Mouse (Mus musculus) stomach, embryonic 16.5 days (tissue): ENCODE results near the gene Olfr1224-ps1. TPM values are rescaled to one million over a fixed set of nuclear protein-coding genes. Genes with fewer than 3 reads are reported as not detected.

ENCODE experiments used
- ATAC-seq: fragments of 200-750 bp; cut with Nextera tagmentation; 2 replicates; pipeline ENCODE4 v1.8.0; 2017; ENCODE audit warnings: moderate number of reproducible peaks, moderate TSS enrichment; ENCODE audit not compliant: insufficient read depth, low FRiP score
- H3K27ac ChIP-seq: fragments of 300-500 bp; sonication (generic); 2 replicates; pipeline ENCODE4 v1.5.1; 2014; ENCODE audit warnings: low read length
- H3K27me3 ChIP-seq: fragments of 300-500 bp; sonication (generic); 2 replicates; pipeline ENCODE4 v1.6.1; 2014; ENCODE audit warnings: low read length, control low read depth, mixed read lengths; ENCODE audit not compliant: control insufficient read depth, insufficient read depth
- H3K36me3 ChIP-seq: fragments of 300-500 bp; sonication (generic); 2 replicates; pipeline ENCODE4 v1.6.1; 2014; ENCODE audit warnings: low read length; ENCODE audit not compliant: control insufficient read depth, insufficient read depth
- H3K4me1 ChIP-seq: fragments of 300-500 bp; sonication (generic); 2 replicates; pipeline ENCODE4 v1.6.1; 2014; ENCODE audit warnings: low read length, control low read depth, mixed read lengths; ENCODE audit not compliant: control insufficient read depth, insufficient read depth
- H3K4me2 ChIP-seq: fragments of 300-500 bp; sonication (generic); 2 replicates; pipeline ENCODE4 v1.6.1; 2014; ENCODE audit warnings: low read depth, low read length, mixed read lengths
- H3K4me3 ChIP-seq: fragments of 300-500 bp; sonication (generic); replicated peaks from 2 replicates; pipeline ENCODE4 v1.5.1; 2014; ENCODE audit warnings: mild to moderate bottlenecking, low read length
- H3K9ac ChIP-seq: fragments of 300-500 bp; sonication (generic); 2 replicates; pipeline ENCODE4 v1.6.1; 2014; ENCODE audit warnings: low read length
- H3K9me3 ChIP-seq: fragments of 300-500 bp; sonication (generic); replicated peaks from 2 replicates; pipeline ENCODE4 v1.6.1; 2016; ENCODE audit warnings: low read length, control low read depth; ENCODE audit not compliant: control insufficient read depth
- polyA plus RNA-seq: library from polyadenylated mRNA; unstranded; fragments of >200 nt; fragmentation: Nextera tagmentation; extraction: Ambion mirVana; gene quantifications from 2 replicates; pipeline ENCODE4 v1.2.1, GENCODE M21; 2015

The Olfr1224-ps1 gene
- polyA plus RNA-seq, 1 experiment from 2014 or later, result not detected

GRCm38 (mm10) chr2:89105651-89106050 lies 58.2 kb downstream of the Olfr1224-ps1 start:
- Histone ChIP-seq H3K9ac (no peak overlapping the region), H3K4me2 (no peak overlapping the region), H3K9me3 (no peaks in the 10 kb centered on the region), H3K27ac (no peak overlapping the region), H3K36me3 (no peaks in the 10 kb centered on the region), H3K4me3 (no peak overlapping the region), H3K27me3 (no peaks in the 10 kb centered on the region), H3K4me1 (no peaks in the 10 kb centered on the region)
- ATAC-seq, result no peak

Other genes starting within 250 kb of the Olfr1224-ps1 start
- gene Olfr1209, start 248.9 kb downstream of the Olfr1224-ps1 start, polyA plus RNA-seq, result not detected in 2 replicates
- gene Olfr1211, start 226.0 kb downstream of the Olfr1224-ps1 start, polyA plus RNA-seq, result not detected in 2 replicates
- gene Olfr1212, start 210.1 kb downstream of the Olfr1224-ps1 start, polyA plus RNA-seq, result not detected in 2 replicates
- not detected in 2 replicates for gene Gm13762, start 183.8 kb downstream of the Olfr1224-ps1 start, polyA plus RNA-seq
- gene Olfr1214, start 171.4 kb downstream of the Olfr1224-ps1 start, polyA plus RNA-seq, result not detected in 2 replicates
- not detected in 2 replicates for gene Olfr1215, start 157.1 kb downstream of the Olfr1224-ps1 start, polyA plus RNA-seq
- not detected in 2 replicates for gene Olfr1216, start 145.8 kb downstream of the Olfr1224-ps1 start, polyA plus RNA-seq
- gene Olfr1217, start 132.0 kb downstream of the Olfr1224-ps1 start, polyA plus RNA-seq, result not detected in 2 replicates
- gene Olfr1218, start 102.9 kb downstream of the Olfr1224-ps1 start, polyA plus RNA-seq, result not detected in 2 replicates
- gene Olfr1219, start 80.6 kb downstream of the Olfr1224-ps1 start, polyA plus RNA-seq, result not detected in 2 replicates
- gene Olfr1220, start 57.3 kb downstream of the Olfr1224-ps1 start, polyA plus RNA-seq, result not detected in 2 replicates
- not detected in 2 replicates for gene Olfr1221, start 46.8 kb downstream of the Olfr1224-ps1 start, polyA plus RNA-seq
- gene Olfr1222, start 31.0 kb downstream of the Olfr1224-ps1 start, polyA plus RNA-seq, result not detected in 2 replicates
- gene Olfr1223, start 12.5 kb downstream of the Olfr1224-ps1 start, polyA plus RNA-seq, result not detected in 2 replicates
- gene Olfr1225, start 10.6 kb upstream of the Olfr1224-ps1 start, polyA plus RNA-seq, result not detected in 2 replicates
- gene Olfr1226, start 36.0 kb upstream of the Olfr1224-ps1 start, polyA plus RNA-seq, result not detected in 2 replicates
- gene Olfr1228, start 90.0 kb upstream of the Olfr1224-ps1 start, polyA plus RNA-seq, result not detected in 2 replicates
- not detected in 2 replicates for gene Olfr1229, start 123.9 kb upstream of the Olfr1224-ps1 start, polyA plus RNA-seq
- not detected in 2 replicates for gene Olfr1230, start 133.2 kb upstream of the Olfr1224-ps1 start, polyA plus RNA-seq
- not detected in 2 replicates for gene Olfr1231, start 143.0 kb upstream of the Olfr1224-ps1 start, polyA plus RNA-seq
- gene Olfr1232, start 165.6 kb upstream of the Olfr1224-ps1 start, polyA plus RNA-seq, result not detected in 2 replicates
- gene Olfr1233, start 178.3 kb upstream of the Olfr1224-ps1 start, polyA plus RNA-seq, result not detected in 2 replicates
- not detected in 2 replicates for gene Olfr1234, start 200.8 kb upstream of the Olfr1224-ps1 start, polyA plus RNA-seq
- gene Olfr1238, start 245.6 kb upstream of the Olfr1224-ps1 start, polyA plus RNA-seq, result not detected in 2 replicates